Mouse (Mus musculus): Measurements from ENCODE around the gene Gm26938.

DNA sequence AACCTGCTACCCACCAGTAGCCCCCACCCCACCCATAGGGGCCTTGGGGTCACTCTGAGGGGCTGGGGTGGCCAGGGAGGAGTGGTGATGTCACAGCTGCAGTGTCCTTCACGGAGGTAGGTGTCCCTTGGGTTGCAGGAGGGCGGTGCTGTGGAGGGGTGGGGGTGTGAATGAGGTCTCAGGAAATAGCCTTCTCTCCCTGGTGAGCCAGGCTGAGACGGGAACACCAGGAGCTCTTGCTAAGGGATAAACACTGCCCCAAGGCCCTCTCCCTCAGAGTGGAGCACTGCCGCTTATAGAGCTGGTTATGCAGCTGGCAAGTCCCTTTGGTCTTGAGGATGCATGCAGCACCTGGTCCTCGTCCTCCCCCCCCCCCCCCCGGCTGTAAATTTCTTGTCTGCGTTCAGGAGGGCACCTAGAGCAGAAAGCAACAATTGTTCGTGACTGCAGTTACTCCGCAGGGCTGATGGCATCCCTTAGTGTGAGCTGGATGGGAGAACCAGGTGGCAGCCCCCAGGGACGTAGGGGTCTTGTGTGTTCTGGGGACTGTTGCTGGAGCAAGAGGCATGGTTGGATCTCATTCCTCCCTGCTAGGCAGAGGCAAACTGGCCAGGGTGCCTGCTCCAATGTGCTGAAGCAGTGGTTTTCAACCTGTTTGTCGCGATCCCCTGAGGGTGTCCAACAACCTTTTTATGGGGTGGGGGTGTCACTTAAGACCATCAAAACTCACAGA is 27.9 kb downstream of the Gm26938 start:
- TF ChIP-seq POLR2A (IDR thresholded peaks at IDR 0.05; ENCODE audit: insufficient read depth, low read length) = no peak
- TF ChIP-seq CTCF (IDR thresholded peaks at IDR 0.05; ENCODE audit: low read depth, low read length) = no peak
- no peak for TF ChIP-seq EP300 (IDR thresholded peaks at IDR 0.05; ENCODE audit: insufficient read depth, low read depth, low read length)
